Mouse (Mus musculus): ENCODE measurements around the gene Ppp1r27.
"Not testable (repeated sequence)": the region's sequence is repeated elsewhere in the genome, so short reads cannot be mapped to it uniquely, and the experiment has no call there.

The Ppp1r27 gene

DNA sequence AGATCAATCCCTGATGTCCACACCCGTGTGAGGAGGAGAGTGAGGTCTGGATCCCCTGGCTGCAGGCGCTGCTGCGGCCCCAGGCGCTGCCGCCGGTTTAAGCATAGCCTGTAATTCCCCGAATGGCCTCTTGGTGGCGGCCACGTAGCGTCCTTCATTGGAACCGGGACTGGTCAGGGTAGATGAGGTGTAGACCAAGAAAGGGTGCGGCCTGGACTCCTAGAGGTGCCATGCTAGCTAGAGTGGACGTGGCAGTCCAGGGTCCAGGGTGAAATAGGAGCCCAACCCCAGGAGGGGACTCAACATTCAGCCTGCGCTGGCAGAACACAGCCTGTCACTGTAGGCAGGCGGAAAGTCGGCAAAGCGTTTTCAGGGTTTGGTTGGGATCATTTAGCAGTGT lies 35.3 kb downstream of the Ppp1r27 start:
- peak; percentile 84 to 96 for DNase-seq (ENCODE audit: low spot score in 2 of 2)

DNA sequence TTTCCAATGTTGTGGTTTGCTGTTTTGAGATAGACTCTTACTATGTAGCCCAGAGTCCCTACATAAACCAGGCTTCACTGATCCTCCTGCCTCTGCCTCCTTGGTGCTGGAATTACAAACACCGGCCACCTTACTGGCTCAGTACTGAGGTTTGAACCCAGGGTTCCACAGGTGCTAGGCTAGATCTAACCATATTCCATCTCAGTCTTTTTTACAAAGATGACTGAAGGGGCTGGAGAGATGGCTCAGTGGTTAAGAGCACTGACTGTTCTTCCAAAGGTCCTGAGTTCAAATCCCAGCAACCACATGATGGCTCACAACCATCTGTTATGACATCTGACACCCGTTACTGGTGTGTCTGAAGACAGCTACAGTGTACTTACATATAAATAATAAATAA lies 36.7 kb downstream of the Ppp1r27 start:
- not testable (repeated sequence) for DNase-seq (ENCODE audit: low spot score in 2 of 2)

DNA sequence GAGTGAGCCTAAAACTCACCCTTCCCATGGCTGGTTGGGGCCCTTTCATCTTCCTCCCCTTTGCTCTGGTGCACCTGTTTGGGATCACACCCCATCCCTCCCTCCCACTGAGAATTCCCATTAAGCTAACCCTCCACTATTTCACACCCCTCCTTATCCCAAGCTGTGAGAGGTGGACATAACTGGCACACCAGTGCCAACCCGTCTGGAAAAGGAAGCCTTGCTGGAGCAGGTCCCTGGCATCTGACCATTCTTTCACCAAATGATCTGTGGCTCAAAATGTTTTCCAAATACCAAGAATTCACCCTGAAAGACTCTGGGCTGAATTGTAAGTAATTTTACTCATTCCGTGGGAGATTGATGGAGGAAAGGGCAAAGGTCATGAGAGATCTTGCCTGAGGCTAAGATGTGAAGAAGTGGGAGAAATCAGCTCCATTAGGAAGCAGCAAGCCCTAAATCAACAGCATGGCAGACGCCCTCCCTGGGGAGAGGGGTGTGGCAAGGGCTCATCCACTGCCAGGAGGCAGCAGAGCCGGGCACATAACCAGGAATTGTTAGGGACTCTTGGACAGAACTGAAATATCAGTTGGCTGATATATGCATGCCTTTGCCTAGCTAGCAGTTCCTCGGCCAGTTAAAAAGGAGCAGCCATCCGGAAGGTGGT lies 38.0 kb downstream of the Ppp1r27 start:
- DNase-seq (ENCODE audit: low spot score in 2 of 2) = no peak

DNA sequence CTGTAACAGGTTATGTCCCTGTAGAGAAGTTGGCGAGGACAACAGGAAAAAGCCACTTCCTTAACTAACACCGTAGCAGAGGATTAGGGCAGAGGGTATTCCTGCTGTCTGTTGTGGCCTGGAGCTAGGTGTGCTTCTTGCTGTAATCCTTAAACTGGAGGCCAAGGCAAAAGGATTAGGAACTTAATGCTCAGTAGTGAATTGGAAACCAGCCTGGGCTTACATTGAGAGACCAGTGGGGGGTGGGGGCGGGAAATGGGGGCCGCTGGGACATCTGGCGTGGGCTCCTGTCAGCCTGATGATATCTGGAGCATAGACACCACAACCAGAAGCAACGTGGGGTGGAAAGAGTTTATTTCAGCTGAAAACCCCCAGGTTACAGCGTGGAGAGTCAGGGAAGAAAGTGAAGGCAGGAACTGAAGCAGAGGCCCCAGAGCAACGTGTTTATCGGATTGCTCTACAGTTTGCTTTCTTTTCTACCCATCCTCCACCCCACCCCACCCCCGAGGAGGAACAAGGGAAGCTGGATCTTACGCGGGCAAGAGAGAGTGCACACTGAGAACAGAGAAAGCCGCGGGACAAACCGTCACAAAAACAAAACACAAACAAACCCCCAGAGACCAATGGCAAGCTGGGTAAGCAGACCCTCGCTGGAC lies 40.4 kb downstream of the Ppp1r27 start:
- peak in 1 of 2 experiments; percentile 65 for DNase-seq (ENCODE audit: low spot score in 2 of 2)

DNA sequence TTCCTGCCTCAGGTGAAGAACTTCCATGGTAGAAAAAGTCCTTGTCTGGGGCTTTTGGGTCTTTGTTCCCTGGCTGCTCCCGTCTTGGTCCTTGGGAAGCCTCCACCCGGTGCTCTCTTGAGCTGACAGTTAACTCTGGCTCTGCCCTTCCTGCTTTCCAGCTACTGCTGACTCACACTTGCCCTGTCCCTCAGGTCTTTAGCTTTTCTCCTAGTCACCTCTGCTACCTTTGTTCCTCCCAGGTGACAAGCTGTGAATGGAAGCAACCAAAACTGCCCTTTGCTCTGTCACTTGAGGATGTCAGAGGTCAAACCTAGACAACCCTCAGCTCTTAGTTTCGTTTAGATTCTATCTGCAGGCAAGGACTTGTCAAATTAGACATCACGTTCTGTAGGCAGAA lies 41.0 kb downstream of the Ppp1r27 start:
- DNase-seq (ENCODE audit: low spot score in 2 of 2) = no peak

DNA sequence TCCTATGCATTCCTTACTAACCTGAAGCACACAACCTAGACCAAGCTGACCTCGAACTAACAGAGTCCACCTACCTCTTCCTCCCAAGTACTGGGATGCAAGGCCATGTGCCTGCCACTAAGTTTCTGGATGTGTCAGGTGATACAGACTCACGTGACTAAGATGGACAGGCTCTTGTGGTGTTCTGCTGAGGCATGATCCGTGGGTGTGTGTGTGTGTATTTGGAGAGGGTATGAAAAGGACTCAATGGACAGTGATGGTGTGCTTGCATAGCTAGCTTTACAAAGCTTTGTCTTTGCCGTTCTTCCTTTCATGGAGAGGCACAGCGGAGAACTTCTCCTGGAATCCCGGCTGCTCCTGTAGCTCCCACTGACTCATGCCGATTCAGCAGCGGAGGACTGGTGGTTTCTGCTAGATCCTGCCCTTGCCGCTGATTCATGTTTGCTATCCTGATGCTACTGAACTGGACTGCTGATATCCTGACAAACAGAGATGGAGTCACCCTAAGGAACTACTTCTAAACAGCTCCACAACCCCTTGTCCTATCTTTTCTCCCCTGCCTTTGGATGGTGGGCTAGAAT lies 42.6 kb downstream of the Ppp1r27 start:
- DNase-seq (ENCODE audit: low spot score in 2 of 2) = no peak

DNA sequence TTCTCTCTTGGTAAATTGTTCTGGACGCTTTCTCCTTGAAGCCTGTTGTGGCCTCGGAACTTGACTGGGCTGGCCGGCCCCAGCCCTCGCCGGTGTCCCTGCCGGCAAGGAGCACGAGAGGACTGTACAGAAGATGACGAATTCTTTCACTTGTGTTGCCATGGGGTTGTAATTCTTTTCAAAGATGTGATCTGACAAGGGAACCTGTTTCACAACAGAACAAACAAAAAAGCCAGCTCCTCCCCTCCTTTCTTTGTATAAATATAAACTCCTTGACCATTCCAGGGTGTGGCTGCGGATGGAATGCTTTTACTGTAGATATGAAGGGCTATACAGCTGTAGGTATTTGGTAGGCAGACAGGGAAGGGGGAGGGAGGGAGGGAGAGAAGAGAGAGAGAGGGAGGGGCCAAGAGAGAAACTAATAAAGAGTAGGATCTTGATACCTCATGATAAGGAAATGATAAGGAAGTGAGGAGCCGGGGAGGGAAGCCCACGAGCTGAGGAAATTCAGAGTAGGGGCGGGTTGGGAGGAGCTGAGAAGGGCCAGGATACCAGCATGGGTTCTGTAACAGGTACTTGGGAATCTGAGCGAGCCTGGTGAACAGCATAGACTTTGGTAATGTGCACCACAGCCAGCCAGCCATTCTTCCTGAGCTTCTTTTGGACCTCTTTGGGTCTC lies 43.2 kb downstream of the Ppp1r27 start:
- DNase-seq (ENCODE audit: low spot score in 2 of 2) = no peak

DNA sequence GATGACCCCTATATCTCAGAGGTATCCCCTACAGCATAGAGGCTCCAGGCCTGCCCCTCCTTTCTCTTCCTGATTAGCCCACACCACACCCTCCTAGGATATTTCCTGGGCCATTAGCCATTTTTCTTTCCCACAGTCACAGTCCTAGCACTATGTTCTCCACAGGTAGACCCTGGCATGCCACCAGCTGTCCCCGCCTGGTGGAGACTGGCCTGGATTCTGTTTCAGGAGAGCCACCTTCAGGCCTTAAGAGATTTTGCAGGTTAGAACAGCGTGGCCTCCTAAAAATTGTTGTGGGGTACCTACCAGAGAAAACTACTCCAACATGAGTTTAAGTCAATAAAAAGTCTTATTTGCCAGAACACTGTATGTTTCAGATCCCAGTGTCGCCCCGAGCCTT lies 44.0 kb downstream of the Ppp1r27 start:
- no peak for DNase-seq (ENCODE audit: low spot score in 2 of 2)

DNA sequence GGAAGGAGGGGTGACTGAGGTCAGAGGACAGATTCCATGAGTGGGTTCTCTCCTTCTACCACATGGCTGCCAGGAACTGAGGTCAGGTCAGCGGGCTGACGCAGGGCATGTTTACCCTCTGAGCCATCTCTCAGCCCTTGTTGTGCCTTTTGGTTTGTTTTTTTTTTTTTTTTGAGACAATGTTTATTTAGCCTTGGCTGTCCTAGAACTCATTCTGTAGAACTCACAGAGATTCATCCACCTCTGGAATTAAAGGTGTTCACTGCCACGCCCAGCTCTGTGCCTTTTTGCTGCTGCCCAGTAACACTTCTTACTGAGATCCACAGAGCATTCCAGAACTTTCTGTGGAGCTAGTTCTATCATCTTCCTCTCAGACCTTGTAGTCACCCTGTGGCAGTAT lies 45.3 kb downstream of the Ppp1r27 start:
- DNase-seq (ENCODE audit: low spot score in 2 of 2) = no peak

DNA sequence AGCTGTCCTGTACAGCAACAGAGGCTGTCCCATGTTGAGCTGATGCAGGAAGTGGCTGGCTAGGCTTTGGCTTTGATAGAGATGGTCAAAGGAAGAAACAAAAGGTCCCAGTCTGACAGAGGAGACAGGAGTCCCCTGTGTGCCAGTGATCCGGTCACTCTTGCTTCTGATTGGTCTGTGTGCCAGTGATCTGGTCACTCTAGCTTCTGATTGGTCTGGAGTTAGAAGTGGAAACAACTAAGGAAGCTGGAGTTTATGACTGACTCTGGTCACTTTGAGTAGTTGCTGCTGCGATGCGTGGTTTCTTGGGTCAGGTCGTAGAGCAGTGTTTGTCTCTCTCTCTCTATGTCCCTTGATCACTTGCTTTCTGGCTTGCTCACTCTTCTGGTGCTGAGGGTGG lies 49.2 kb downstream of the Ppp1r27 start:
- DNase-seq (ENCODE audit: low spot score in 2 of 2) = no peak

DNA sequence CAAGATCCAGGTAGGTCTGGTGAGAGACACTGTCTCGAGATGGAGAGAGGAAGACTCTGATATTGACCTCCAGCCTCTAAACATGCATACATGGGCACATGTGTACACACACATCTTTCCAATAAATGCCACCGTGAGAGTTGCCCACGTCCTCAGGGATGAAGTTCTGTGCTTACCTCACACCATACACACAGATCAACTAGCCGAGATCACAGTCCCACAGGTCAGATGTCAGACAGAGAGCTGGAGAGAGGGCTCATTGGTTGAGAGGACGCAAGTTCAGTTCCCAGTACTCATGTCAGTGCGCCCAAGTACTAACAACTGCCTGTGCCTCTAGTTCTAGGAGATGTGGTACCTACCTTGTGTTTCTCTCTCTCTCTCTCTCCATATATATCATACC lies 49.9 kb downstream of the Ppp1r27 start:
- DNase-seq (ENCODE audit: low spot score in 2 of 2) = no peak

DNA sequence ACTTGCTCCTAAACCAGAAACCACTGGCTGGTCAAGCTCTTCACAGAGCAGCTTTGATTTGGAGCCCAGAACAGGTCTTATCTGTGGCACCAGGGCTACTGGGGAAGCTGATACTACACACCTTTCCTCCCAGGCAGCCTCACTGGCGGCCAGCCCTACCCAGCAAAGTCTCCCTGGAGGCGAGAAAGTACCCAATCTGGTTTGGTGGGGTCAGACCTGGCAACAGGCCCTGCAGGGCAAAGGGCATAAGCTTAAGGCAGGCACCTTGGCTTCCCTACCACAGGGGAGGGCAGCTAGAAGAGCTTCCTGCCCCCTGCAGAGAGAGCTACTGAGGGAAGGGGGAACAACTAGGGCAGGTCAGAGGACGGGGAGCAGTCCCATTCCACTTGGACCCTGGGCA lies 50.6 kb downstream of the Ppp1r27 start:
- no peak for DNase-seq (ENCODE audit: low spot score in 2 of 2)
